8 mouse cellular contexts compared by ENCODE assay signal in the genomic region with DNA sequence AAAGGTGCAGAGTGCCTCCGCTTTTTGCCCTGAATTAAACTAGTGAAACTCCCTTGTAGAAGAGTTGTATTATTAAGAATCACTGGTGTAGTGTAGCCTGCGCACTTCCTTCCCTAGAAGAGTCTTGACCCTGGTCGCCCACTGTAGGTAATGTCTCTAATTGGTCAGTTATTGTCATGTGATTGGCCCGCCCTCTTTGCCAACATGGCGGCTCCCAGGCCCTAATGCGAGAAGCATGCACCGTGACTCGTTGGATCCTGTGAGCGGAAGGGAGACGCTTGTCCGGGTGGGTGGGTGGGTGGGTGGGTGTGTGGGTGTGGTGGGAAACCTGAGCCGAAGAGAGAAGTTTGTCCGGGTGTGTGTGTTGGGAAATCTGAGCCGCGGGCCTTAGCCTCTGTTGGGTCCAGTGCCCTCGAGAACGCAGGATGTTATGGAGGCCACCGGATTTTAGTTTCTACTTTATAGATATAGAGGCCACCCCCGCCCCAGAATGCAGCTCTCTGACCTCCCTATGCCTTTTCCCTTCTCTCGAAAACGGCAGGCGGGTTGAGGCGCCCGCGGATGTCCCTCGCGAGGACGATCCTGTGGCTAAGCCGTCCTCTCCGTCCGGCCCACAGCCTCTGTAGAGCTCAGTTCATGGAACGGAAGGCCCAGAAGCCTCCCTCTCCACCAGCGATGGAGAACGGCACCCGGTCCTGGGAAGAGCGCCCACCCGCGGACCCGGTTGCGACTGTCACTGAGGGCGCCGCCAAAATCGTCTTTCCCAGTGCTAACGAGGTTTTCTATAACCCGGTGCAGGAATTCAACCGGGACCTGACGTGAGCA. TPM values are rescaled to one million over a fixed set of nuclear protein-coding genes. Genes with fewer than 3 reads are reported as not detected.
DNase-seq lines count a peak whose midpoint lies in the region; ATAC-seq lines count a peak whose summit lies in the region.

No protein-coding gene starts in this region.

- DNase-seq in R1 (ENCODE audit: low read depth, low spot score), result peak; percentile 97
- peak; percentile 91 to 93 for DNase-seq in cerebellum, postnatal 25 days
- DNase-seq in frontal cortex, postnatal 36 days (ENCODE audit: low spot score in 2 of 2), result peak; percentile 91 to 94
- peak; percentile 93 for DNase-seq in left cerebral cortex, adult 18-20 months (ENCODE audit: low spot score in 2 of 2)
- peak; percentile 86 to 93 for DNase-seq in lung, postnatal 4 days
- DNase-seq in retina, postnatal 7 days (ENCODE audit: low read depth, low spot score), result peak; percentile 86
- peak; percentile 72 for DNase-seq in urinary bladder, adult 2 months (ENCODE audit: low spot score)

- WGBS in hindbrain, embryonic 16.5 days, result under 1% methylated on average over 46 of the region's 47 CpGs

- H3K9ac ChIP-seq in hindbrain, embryonic 16.5 days (ENCODE audit: low read depth, low read length), result peak overlapping the region; percentile 74

- peak overlapping the region; percentile 98 for H3K4me2 ChIP-seq in hindbrain, embryonic 16.5 days (ENCODE audit: low read length)

- H3K4me1 ChIP-seq in hindbrain, embryonic 16.5 days (ENCODE audit: control insufficient read depth, insufficient read depth, low read depth, low read length), result peaks cover 39% of the 10 kb centered on the region

- peak overlapping the region; percentile 84 for H3K4me3 ChIP-seq in hindbrain, embryonic 16.5 days (ENCODE audit: low read length)

- peak overlapping the region; percentile 71 for H3K27ac ChIP-seq in hindbrain, embryonic 16.5 days (ENCODE audit: low read depth, low read length)

- ATAC-seq in hindbrain, embryonic 16.5 days, result peak; percentile 86

- no peaks in the 10 kb centered on the region for H3K9me3 ChIP-seq in hindbrain, embryonic 16.5 days (ENCODE audit: control insufficient read depth, low read length)

- no peaks in the 10 kb centered on the region for H3K27me3 ChIP-seq in hindbrain, embryonic 16.5 days (replicated peaks; ENCODE audit: control insufficient read depth, insufficient read depth, low read length)

- H3K36me3 ChIP-seq in hindbrain, embryonic 16.5 days (ENCODE audit: control insufficient read depth, insufficient read depth, low read length), result peaks cover 15% of the 10 kb centered on the region

RNA-seq across cellular contexts. Expression of gene Nacc1, which starts 1.6 kb away (rescaled TPM):
- 12.4 and 15.5 TPM in 2 replicates for polyA plus RNA-seq in hindbrain, embryonic 16.5 days (2015; fragmentation: Nextera tagmentation; extraction: Ambion mirVana)
- 10 to 100 TPM; 93.7 to 99.0 TPM for total RNA-seq in left cerebral cortex, adult 18-20 months (2021)
- polyA plus RNA-seq in urinary bladder, adult 2 months (2012; rRNA removed), result 39.5 and 49.4 TPM in 2 replicates

RNA-seq across cellular contexts. Expression of gene Trmt1, which starts 3.2 kb away (rescaled TPM):
- polyA plus RNA-seq in hindbrain, embryonic 16.5 days (2015; fragmentation: Nextera tagmentation; extraction: Ambion mirVana), result 66.8 and 71.2 TPM in 2 replicates
- 100 to 1,000 TPM in 1 of 2 experiments, 10 to 100 TPM in 1; 99.1 to 101 TPM for total RNA-seq in left cerebral cortex, adult 18-20 months (2021)
- 71.7 and 76.3 TPM in 2 replicates for polyA plus RNA-seq in urinary bladder, adult 2 months (2012; rRNA removed)

RNA-seq across cellular contexts. Expression of gene Lyl1, which starts 12.0 kb away (rescaled TPM):
- polyA plus RNA-seq in hindbrain, embryonic 16.5 days (2015; fragmentation: Nextera tagmentation; extraction: Ambion mirVana), result 2.6 and 3.2 TPM in 2 replicates
- total RNA-seq in left cerebral cortex, adult 18-20 months (2021), result 1 to 10 TPM; 2.6 TPM
- 7.8 and 8.7 TPM in 2 replicates for polyA plus RNA-seq in urinary bladder, adult 2 months (2012; rRNA removed)

RNA-seq across cellular contexts. Expression of gene Ier2, which starts 26.7 kb away (rescaled TPM):
- polyA plus RNA-seq in hindbrain, embryonic 16.5 days (2015; fragmentation: Nextera tagmentation; extraction: Ambion mirVana), result 18.2 and 19.6 TPM in 2 replicates
- total RNA-seq in left cerebral cortex, adult 18-20 months (2021), result 10 to 100 TPM; 15.5 to 19.9 TPM
- polyA plus RNA-seq in urinary bladder, adult 2 months (2012; rRNA removed), result 14.7 and 23.3 TPM in 2 replicates

RNA-seq across cellular contexts. Expression of gene G430095P16Rik, which starts 33.5 kb away (rescaled TPM):
- 0.82 and 0.89 TPM in 2 replicates for polyA plus RNA-seq in hindbrain, embryonic 16.5 days (2015; fragmentation: Nextera tagmentation; extraction: Ambion mirVana)
- not detected for total RNA-seq in left cerebral cortex, adult 18-20 months (2021)
- polyA plus RNA-seq in urinary bladder, adult 2 months (2012; rRNA removed), result 1.0 and 1.2 TPM in 2 replicates

Comparison
In these comparisons a context has a peak if more than half of its experiments do, and no peak if none do; other contexts are left out.
1. Peak in every context shown above with its lines: DNase-seq, ATAC-seq, H3K4me3 ChIP-seq and H3K27ac ChIP-seq.